Mouse (Mus musculus) layer of hippocampus, postnatal 25 days (tissue): ENCODE results near the gene Ap2a1. TPM values are rescaled to one million over a fixed set of nuclear protein-coding genes. Genes with fewer than 3 reads are reported as not detected.

Source experiments
- DNase-seq, 2 experiments: peaks; one replicate each; pipeline ENCODE4 v3.0.0; 2022; ENCODE audit warnings: mixed read lengths in 2 of 2, low spot score in 1 of 2; ENCODE audit errors: extremely low spot score in 1 of 2
- total RNA-seq, 2 experiments: library from RNA; stranded (reverse); gene quantifications; 2 replicates each; pipeline ENCODE4 v1.2.3; 2021

The Ap2a1 gene
- total RNA-seq, 2 experiments from 2014 or later, result 304 to 306 TPM

- no peak for DNase-seq
Observed at GRCm38 (mm10) chr7:44852259-44853027, 76.9 kb downstream of the Ap2a1 start.

- no peak for DNase-seq
Observed at GRCm38 (mm10) chr7:44851625-44852234, 77.6 kb downstream of the Ap2a1 start.

- no peak for DNase-seq
Observed at GRCm38 (mm10) chr7:44850789-44851624, 78.3 kb downstream of the Ap2a1 start.

Other genes with a start within 250 kb of the Ap2a1 start
- gene Izumo2, start 220.8 kb downstream of the Ap2a1 start, total RNA-seq, result not detected
- gene Vrk3, start 181.1 kb downstream of the Ap2a1 start, total RNA-seq, result 10 to 100 TPM; 33.8 to 35.0 TPM
- under 1 TPM; 0.31 to 0.37 TPM for gene Zfp473, start 178.4 kb downstream of the Ap2a1 start, total RNA-seq
- gene Nup62, start 113.4 kb downstream of the Ap2a1 start, total RNA-seq, result 10 to 100 TPM; 30.7 to 31.1 TPM
- 1 to 10 TPM; 1.4 to 2.4 TPM for gene Il4i1, start 113.1 kb downstream of the Ap2a1 start, total RNA-seq
- 10 to 100 TPM; 26.7 to 31.2 TPM for gene Atf5, start 112.8 kb downstream of the Ap2a1 start, total RNA-seq
- 10 to 100 TPM; 76.1 to 79.5 TPM for gene Akt1s1, start 80.5 kb downstream of the Ap2a1 start, total RNA-seq
- 10 to 100 TPM; 59.0 to 61.0 TPM for gene Tbc1d17, start 80.4 kb downstream of the Ap2a1 start, total RNA-seq
- 10 to 100 TPM; 31.1 to 34.0 TPM for gene Pnkp, start 72.4 kb downstream of the Ap2a1 start, total RNA-seq
- 100 to 1,000 TPM; 311 to 358 TPM for gene Ptov1, start 59.7 kb downstream of the Ap2a1 start, total RNA-seq
- gene Med25, start 36.8 kb downstream of the Ap2a1 start, total RNA-seq, result 100 to 1,000 TPM; 105 to 108 TPM
- gene Fuz, start 33.4 kb downstream of the Ap2a1 start, total RNA-seq, result 10 to 100 TPM; 27.3 to 29.2 TPM
- gene Tsks, start 13.7 kb upstream of the Ap2a1 start, total RNA-seq, result 1 to 10 TPM in 1 of 2 experiments, under 1 TPM in 1; 0.73 to 1.0 TPM
- gene Cpt1c, start 45.4 kb upstream of the Ap2a1 start, total RNA-seq, result 100 to 1,000 TPM; 117 to 128 TPM
- 100 to 1,000 TPM; 161 to 174 TPM for gene Prmt1, start 57.1 kb upstream of the Ap2a1 start, total RNA-seq
- gene Irf3, start 68.2 kb upstream of the Ap2a1 start, total RNA-seq, result 10 to 100 TPM; 39.5 to 40.1 TPM
- gene Bcl2l12, start 69.2 kb upstream of the Ap2a1 start, total RNA-seq, result 1 to 10 TPM; 1.9 to 3.4 TPM
- gene Scaf1, start 86.9 kb upstream of the Ap2a1 start, total RNA-seq, result 100 to 1,000 TPM; 151 to 156 TPM
- gene Rras, start 88.5 kb upstream of the Ap2a1 start, total RNA-seq, result 10 to 100 TPM; 11.7 to 12.3 TPM
- 10 to 100 TPM; 67.9 to 81.7 TPM for gene Prr12, start 123.4 kb upstream of the Ap2a1 start, total RNA-seq
- gene Nosip, start 132.9 kb upstream of the Ap2a1 start, total RNA-seq, result 10 to 100 TPM; 49.8 to 59.4 TPM
- 1 to 10 TPM; 5.6 to 6.6 TPM for gene Prrg2, start 133.2 kb upstream of the Ap2a1 start, total RNA-seq
- gene Rcn3, start 162.7 kb upstream of the Ap2a1 start, total RNA-seq, result 1 to 10 TPM; 9.6 to 9.7 TPM
- gene Fcgrt, start 174.4 kb upstream of the Ap2a1 start, total RNA-seq, result 10 to 100 TPM; 18.1 to 21.0 TPM
- 100 to 1,000 TPM; 418 to 465 TPM for gene Rps11, start 194.9 kb upstream of the Ap2a1 start, total RNA-seq
- gene Rpl13a, start 199.3 kb upstream of the Ap2a1 start, total RNA-seq, result 100 to 1,000 TPM; 765 to 826 TPM
- not detected for gene Gm45713, start 206.7 kb upstream of the Ap2a1 start, total RNA-seq
- gene Flt3l, start 206.9 kb upstream of the Ap2a1 start, total RNA-seq, result 1 to 10 TPM; 4.5 to 8.2 TPM
- gene Pih1d1, start 224.8 kb upstream of the Ap2a1 start, total RNA-seq, result 10 to 100 TPM; 43.2 to 47.0 TPM
- gene Aldh16a1, start 225.1 kb upstream of the Ap2a1 start, total RNA-seq, result 10 to 100 TPM; 10.9 to 13.6 TPM
- gene Slc17a7, start 234.5 kb upstream of the Ap2a1 start, total RNA-seq, result 1,000 to 10,000 TPM; 1,494 to 1,551 TPM